Mouse (Mus musculus) inflammation-experienced regulatory T-cells, adult 6 months (primary cell): Measurements from ENCODE around the gene Fahd1. TPM values are rescaled to one million over a fixed set of nuclear protein-coding genes. Genes with fewer than 3 reads are reported as not detected.

Experiments
- ATAC-seq: one replicate; pipeline ENCODE4 v1.8.0; 2017
- polyA plus RNA-seq, 3 experiments: library from polyadenylated mRNA; unstranded; fragments of 100-300 nt; shearing (Covaris generic); gene quantifications; one replicate each; pipeline ENCODE4 v1.2.1; 2017

Gene Fahd1
- 1 to 10 TPM; 1.4 to 2.3 (median 2.0) TPM for polyA plus RNA-seq

DNA sequence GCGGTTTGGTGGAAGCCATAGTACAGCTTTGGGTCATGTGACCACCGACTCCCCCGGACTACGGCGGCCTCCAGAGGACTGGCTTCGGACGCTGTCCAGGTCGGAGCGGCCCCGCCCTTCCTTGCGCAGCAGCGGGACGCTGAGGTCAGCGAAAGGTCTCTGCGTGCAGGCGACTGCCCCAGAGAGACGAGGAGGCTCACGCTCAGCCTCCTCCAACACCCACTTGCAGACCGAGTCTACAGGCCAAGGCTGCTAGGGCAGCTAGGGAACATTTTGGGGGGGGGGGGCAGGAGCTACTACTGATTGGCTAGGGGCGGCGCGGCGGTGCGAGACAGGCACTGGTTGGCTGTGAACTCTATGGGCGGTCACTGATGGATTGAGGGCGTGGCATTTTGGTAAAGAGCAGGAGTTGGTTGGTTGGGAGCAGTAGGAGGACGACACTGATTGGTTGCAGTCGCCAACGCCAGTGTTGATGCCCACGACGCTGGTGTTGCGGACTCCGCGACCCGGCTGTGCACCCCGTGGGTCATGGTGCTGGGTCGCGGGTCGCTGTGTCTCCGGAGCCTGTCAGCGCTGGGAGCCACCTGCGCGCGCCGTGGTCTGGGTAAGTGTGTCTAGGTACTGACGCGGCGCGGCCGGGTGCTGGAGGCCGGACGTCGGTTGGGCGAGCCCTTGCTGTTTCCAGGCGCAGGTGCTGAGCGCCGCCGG is at the start of gene Fahd1:
Fahd1 (minus strand) TSS at position 300 of the 708 bp plus-strand sequence.
- ATAC-seq, result peak; percentile 99

DNA sequence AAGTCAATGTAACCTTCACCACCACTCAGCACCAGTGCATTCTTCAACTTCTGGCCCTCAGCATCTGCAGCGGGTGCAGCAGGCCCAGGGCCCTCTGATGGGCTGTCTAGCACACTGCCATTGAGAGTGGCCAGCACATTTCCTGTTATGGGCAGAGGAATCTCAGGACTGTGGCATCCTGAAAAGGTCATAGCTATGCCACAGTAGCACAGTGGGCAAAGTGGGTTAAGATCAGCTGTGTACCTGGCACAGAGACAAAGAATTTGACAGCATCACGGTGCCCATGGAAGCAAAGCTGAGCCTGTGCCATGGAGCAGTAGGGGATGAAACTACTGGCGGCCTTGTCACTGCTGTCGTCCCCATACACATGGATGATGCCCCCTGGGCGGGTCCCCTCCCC is 49.0 kb upstream of the Fahd1 start:
- ATAC-seq, result no peak

DNA sequence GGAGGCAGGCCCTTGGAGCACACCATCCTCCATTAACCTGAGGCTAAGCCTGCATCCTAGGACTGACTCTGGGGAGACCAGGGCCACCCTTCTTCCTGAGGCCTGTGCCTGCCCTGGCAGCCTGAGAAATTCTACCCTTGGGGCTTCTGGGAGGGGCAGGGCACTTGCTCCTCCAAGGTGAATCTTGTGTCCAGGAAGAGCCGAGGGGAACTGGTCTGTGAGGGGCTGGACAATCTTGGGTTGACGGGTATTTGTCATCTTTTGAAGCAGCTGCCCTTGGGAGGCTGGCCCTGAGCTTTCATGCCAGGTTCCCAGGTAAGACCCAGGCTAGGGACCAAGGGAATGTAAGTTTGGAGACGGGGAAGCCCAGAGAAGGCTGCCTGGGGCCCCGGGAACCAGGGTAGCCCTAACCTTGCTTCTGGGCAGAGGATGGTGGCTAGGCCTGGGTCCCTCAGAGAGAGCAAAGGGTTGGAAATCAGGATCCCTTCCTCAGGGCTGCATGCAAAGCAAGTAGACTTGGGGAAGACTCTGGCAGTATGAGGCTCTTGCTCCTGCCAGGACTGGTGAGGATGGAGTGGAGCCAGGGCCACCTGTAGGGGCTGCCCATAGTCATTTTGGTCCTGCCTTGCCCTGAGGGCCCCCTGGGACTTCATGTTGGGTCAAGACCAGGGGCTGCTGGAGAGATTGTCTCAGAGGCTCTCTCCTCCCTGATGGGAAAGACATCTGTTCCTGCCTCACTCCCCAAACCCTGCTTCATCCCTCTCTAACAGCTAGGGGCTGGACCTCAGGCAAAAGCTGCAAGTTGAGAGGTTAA is 48.1 kb upstream of the Fahd1 start:
- no peak for ATAC-seq

DNA sequence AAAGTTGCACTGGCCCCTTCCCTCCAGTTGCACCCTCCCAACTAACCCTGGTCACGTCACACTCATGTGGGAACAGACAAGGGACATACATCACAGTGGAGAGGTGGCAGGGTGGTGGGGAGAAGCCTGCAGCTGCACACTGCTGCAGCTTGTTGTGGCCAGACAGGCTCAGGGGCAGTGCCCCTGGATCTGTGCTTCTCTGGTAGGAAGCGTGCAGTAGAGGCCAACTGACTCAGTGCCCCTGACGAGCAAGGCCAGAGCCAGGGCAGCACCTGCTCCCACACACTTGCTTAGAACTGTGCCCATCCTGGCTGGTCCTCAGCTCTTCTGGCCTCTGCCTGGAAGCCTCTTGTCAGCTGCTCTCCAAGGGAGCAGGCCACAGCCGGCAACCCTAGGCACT is 47.4 kb upstream of the Fahd1 start:
- ATAC-seq, result no peak

DNA sequence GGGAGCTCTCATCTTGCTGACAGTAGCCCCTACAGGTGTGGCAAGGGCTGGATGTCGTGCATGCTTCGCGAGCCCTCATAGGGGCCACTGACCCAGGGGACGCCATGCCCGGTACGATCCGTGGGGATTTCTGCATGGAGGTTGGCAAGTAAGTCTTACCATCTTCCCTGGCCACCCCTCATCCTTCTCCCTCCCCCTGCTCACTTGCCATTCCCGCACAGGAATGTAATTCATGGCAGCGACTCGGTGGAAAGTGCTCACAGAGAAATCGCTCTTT is 46.8 kb upstream of the Fahd1 start:
- no peak for ATAC-seq

DNA sequence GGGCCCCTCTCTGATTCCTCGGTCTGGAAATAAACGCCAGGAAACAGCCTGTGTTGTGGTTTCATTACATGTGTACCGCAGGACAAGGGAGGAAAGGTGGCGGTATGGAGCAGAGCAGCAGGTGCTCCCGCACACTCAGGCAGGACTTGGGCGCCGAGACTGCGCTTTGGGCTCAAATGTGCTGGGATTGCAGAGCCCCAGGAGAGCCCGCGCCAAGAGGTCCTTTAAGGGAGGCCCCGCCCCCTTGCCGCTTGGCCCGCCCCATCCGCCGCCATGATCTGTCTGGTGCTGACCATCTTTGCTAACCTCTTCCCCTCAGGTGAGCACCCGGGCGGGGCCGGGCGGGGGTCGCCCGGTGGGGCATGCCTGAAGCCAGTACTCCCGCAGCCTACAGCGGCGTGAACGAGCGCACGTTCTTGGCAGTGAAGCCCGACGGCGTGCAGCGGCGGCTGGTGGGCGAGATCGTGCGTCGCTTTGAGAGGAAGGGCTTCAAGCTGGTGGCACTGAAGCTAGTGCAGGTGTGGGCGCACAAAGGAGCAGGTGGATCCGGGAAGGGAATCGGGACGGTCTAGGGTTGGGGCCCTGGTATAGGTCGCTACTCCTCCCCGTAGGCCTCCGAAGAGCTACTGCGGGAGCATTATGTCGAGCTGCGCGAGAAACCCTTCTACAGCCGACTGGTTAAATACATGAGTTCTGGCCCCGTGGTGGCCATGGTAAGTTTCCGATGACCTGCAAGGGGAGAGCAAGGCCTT is 46.3 kb upstream of the Fahd1 start, which contains the start of gene Nme3:
Nme3 (plus strand) TSS at position 260 of the 752 bp plus-strand sequence.
- ATAC-seq, result peak; percentile 35

DNA sequence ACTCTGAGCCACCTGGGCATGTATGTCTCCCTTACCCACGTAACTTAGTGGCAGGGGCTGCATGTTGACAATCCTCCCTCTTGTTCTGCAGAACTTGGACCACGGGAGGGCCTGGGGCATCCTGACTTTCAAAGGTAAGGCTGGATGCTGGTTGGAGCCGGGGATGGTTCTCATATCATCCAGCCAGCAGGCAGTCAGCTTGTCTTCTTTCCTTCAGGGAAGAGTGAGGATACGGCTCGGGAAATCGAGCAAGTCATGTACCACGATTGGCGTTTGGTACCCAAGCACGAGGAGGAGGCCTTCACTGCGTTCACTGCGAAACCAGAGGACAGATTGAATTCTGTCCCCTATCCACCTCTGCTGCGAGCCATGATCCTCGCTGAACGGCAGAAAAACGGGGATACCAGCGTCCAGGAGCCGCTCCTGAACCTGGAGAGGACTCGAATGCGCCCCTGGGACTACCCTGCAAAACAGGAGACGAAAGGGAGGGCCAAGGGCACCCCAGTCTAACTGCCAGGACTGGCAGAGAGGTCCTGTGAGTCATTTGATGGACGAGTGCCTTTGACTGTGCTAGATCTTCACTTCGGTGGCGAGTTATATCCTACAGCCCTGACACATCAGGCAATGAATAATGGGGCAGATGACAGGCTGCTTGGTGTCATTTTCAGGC is 45.5 kb upstream of the Fahd1 start:
- ATAC-seq, result no peak

DNA sequence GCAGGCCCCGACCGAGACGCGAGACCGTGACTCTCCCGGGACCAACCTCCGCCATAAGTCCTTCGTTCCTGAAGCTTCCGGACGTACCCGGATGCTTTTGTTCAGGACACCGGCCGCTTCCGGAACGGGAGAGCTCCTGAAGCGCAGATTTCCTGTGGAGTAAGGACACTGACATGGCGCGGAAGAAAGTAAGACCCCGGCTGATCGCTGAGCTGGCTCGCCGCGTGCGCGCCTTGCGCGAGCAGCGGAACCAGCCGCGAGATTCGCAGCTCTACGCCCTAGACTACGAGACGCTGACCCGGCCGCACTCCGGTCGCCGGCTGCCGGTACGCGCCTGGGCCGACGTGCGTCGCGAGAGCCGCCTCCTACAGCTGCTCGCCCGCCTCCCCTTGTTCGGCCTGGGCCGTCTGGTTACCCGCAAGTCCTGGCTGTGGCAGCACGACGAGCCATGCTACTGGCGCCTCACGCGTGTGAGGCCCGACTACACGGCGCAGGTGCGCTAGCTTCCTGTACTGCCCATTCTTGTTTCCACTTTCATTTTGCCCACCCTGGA is 44.9 kb upstream of the Fahd1 start, which contains the start of the genes Eme2 and Mrps34:
Eme2 (minus strand) TSS at position 93 of the 553 bp plus-strand sequence.
Mrps34 (plus strand) TSS at position 122 of the 553 bp plus-strand sequence.
- ATAC-seq, result peak; percentile 71

DNA sequence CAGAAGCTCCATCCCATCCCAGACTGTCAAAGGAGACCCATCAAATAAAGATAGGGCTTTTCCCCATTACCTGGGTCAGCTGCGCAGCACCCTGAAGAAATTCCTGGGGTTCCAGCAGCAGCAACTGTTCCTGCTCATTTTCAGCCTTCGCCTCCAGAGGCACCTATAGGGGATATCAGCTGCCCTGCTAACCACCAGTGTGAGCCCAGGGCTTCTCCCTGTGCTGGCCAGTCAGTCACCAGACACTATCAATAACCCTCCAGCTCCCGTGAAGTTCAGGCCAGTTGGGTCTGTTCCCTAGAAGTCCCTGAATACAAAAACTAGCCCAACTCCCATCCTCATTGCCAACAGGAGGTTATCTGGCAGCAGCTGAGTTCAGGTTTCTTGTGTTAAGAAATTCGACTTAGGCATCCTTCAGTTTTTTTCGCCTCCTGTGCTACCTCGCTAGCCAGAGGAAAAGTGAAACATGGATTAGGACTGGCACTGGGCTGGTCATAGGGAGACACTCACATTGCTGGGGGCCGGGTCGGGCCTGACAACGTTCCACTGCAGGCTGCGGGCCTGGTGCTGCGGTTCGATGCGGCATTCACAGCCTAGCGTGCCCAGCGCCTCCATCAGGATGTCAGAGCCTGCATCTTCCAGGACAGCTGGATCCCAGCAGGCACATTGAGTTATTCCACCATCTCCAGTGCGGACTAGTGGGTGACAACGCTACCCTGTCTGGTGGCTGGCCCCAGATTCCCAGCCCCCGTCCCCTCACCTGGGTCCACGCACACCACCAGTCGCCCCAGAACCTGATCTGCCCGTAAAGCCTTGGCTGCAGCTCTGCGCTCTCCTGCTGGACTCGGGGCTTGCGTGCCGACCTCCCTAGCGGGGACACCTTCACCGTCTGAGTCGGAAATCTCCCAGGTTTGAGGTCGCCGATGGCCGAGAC is 44.2 kb upstream of the Fahd1 start:
- ATAC-seq, result no peak

DNA sequence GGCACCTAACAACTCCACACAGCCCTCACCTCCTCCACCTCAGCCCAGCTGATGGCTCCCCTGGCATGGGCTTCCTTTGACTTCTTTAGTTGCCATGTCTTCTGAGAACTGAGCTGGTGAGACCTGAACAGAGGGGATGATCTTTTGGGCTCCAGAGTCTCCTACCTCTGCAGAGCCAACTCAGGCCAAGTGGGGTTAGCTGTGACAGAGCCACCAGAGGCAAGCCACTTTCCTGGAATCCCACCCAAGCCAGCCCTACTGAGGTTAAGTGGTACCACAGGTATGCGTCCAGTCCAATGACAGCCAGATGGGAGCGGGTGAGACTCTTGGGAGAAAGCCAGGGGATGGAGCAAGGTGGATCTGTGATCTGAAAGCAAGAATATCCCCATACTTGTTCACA is 43.1 kb upstream of the Fahd1 start:
- ATAC-seq, result no peak

DNA sequence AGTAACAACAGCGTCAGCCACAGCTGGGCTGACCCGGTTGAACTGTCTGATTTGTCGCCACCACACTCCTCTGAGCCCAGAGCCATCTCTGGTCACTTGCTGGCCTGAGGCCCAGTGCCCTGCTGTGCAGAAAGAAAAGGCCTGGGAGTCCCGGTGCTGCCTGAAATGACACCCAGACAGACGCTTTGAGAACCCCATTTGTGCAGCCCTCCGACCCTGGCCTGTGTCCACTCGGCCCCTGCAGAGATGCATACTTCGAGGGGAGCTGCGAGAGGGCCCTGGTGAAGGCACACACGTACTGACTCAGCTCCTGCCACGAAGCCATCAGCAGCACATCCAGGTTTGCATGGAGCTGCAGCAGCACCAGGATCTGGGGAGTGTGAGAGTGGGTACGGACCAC is 42.6 kb upstream of the Fahd1 start:
- ATAC-seq, result no peak

DNA sequence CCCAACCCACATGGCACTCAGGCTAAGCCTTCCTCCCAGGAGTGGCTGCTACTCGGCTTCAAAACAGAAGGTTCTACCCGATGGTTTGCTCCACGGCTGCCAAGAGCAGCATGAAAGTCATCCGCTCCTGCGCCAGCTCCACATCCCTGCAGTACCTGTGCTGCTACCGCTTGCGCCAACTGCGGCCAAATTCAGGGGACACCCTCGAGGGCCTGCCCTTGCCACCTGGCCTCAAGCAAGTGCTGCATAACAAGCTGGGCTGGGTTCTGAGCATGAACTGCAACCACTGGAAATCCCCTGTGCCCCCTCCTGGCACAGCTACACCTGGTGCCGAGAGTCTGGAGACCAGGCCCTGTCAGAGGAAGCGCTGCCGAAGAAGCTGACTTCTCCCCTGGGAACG is 41.2 kb upstream of the Fahd1 start:
- ATAC-seq, result no peak

DNA sequence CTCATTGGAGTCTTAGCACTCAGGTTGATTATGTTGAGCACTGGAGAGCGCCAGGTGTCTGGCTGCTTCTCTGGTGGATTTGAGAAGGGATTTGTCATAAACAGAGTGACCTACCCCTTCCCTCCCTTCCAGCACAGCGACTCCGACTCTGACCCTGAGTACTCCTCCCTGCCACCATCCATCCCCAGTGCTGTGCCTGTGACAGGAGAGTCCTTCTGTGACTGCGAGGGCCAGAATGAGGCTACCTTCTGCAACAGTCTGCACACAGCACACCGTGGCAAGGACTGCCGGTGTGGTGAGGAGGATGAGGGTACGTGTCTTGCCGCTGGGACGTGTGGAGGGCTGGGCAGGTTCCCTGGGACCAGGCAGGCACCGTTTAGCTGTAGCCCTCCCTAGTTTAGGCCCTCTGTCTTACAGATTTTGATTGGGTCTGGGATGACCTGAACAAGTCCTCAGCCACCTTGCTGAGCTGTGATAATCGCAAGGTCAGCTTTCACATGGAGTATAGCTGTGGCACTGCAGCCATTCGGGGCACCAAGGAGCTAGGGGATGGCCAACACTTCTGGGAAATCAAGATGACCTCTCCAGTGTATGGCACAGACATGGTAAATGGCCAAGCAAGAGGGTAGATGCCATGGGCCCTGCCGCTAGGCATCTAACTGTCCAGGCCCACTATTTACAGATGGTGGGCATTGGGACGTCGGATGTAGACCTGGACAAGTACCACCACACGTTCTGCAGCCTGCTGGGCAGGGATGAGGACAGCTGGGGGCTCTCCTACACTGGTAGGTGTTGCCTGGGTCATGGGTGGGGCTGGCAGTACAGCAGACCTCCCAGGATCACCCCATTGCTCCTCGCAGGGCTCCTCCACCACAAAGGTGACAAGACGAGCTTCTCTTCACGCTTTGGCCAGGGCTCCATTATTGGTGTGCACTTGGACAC is 40.3 kb upstream of the Fahd1 start:
- ATAC-seq, result no peak

DNA sequence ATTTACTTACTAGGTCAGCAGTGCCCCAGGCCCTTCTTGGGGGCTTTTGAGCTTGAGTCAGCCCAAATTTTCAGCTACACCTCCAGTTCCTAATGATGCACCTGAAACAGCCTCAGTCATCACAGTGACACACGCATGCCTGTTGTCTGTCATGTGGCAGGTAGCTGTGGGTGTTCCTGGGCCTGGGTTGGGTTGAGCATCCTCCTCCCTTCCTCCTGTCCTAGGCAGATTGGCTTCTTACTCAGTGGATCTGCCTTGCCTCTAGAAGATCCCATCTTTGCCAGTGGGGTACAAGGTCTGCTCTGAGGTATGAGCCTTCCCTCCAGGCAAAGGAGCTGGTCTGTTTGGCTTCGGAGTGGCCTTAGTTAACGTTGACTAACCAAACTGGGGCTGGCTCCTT is 38.7 kb upstream of the Fahd1 start:
- no peak for ATAC-seq

DNA sequence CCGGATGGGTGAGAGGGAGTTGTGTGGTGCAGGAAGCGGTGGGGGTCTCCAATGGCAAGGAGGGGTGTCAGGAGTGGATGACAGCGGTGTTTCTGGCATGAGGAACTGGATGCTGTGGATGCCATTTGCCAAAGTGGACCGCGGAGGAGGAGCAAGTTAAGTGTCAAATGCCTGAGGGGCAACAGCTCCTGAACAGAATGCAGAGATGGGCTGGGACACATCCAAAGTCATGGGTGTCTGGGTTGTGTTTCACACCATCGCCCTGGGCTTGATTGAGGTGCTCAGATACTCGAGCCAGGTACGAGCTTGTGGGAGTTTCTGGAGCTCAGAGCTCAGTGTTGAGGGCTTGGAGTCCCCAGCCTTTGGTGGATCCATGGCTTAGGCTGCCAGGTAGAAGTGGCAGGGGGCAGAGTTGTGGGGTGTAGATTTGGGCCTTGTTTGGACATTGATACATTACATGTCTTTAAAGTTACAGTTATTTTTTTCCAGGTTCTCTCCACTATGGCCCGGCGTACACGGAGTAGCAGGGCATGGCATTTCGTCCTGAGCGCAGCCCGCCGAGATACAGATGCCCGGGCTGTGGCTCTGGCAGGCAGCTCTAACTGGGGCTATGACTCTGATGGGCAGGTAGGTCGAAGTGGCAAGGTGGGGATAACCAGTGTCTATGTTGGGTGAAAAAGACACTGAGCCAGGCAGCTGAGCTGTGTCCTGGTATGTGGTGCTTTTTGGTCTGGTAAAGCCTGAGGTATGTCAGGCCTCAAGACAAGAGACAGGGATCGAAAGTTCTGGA is 37.3 kb upstream of the Fahd1 start:
- peak; percentile 25 for ATAC-seq

DNA sequence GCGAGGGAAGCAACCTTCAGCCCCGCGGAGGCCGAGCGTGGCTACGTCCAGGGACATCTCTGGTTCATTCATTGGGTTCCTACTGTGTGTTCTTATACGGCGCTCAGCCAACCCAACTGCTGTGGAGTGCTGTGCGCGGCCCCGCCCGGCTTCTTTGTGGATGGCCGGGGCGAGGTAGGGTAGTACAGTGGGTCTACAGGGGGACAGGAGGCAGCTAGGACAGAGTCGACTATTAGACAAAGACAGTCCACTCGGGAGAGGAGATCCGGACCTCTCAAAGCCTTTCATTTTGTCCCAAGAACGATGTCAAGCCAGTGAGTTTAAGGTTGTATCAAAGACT is 36.7 kb upstream of the Fahd1 start:
- peak; percentile 7 for ATAC-seq

DNA sequence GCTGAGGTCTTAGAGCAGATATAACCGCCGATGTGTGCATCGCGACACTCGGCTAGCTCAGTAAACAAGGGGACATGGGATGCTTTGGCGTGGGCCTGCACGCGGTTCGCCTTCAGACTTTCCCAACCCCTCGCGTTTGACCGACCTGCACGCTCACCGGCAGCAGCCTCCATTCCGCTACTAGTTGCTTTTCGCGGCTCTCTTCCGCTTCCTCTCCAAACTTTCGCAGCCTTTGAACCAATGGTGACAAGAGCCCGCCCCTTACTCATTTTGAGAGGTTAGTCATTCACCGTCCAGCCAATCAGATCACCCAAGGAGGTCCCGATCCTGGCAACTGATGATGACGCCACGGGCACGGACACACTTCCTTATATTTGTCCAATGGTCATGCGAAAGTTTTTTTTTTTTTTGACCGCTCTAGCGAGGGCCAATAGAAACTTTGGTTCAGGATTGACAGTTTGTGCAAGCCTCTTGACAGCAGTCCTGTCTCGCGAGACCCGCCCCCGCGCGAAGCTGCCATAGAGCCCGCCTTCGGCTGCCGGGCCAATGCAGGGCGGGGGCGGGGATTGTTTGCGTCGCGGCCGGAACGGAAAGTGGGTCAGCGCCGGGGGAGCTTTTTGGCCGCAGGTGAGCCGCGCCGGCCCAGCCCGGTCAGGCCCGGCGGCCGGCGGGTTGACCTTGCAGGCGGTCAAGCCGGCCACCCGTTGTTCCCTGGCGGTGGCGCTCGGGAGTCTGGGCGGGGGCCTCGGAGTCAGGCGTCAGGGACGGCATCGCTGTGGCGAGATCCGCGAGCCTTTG is 36.2 kb upstream of the Fahd1 start, which contains the start of the genes Nubp2 and Spsb3:
Nubp2 (minus strand) TSS at position 216 of the 798 bp plus-strand sequence.
Spsb3 (plus strand) TSS at position 510 of the 798 bp plus-strand sequence.
- ATAC-seq, result peak; percentile 95
